Mouse (Mus musculus): Measurements from ENCODE around the gene Nln. TPM values are rescaled to one million over a fixed set of nuclear protein-coding genes. Genes with fewer than 3 reads are reported as not detected.

The Nln gene
- polyA plus RNA-seq, 1 experiment = 3.1 TPM

- 80% methylated on average over 5 of the region's 5 CpGs for WGBS
- no peak for TF ChIP-seq CTCF (IDR thresholded peaks at IDR 0.05; ENCODE audit: extremely low read depth, insufficient read length, insufficient replicate concordance, low read depth, low read length)
- TF ChIP-seq POLR2A (IDR thresholded peaks at IDR 0.05; ENCODE audit: low read depth, low read length) = no peak
- no peak overlapping the region for H3K4me3 ChIP-seq (ENCODE audit: low read depth, low read length)
- peaks cover 6% of the 10 kb centered on the region for H3K4me1 ChIP-seq (ENCODE audit: control insufficient read depth, insufficient read depth, insufficient read length, low read length)
- no peak overlapping the region for H3K27ac ChIP-seq (ENCODE audit: insufficient read depth, low read depth, low read length)
- H3K36me3 ChIP-seq (ENCODE audit: control insufficient read depth, insufficient read depth, low read length) = no peaks in the 10 kb centered on the region
- H3K27me3 ChIP-seq (ENCODE audit: control insufficient read depth, insufficient read depth, low read length) = no peaks in the 10 kb centered on the region
Measured at GRCm38 (mm10) chr13:103980414-103980813, 129.0 kb downstream of the Nln start.

GRCm38 (mm10) chr13:103978286-103978866, 131.0 kb downstream of the Nln start:
- H3K4me3 ChIP-seq (ENCODE audit: low read depth, low read length) = no peak overlapping the region
- peaks cover 12% of the 10 kb centered on the region; the same call in 1 of the 2 replicates for H3K4me1 ChIP-seq (ENCODE audit: control insufficient read depth, insufficient read depth, insufficient read length, low read length)
- H3K27me3 ChIP-seq (ENCODE audit: control insufficient read depth, insufficient read depth, low read length) = no peaks in the 10 kb centered on the region
- peak overlapping the region; percentile 94 for H3K27ac ChIP-seq (ENCODE audit: insufficient read depth, low read depth, low read length)
- WGBS = 36% methylated on average over 5 of the region's 5 CpGs
- no peaks in the 10 kb centered on the region for H3K36me3 ChIP-seq (ENCODE audit: control insufficient read depth, insufficient read depth, low read length)
- TF ChIP-seq CTCF (IDR thresholded peaks at IDR 0.05; ENCODE audit: extremely low read depth, insufficient read length, insufficient replicate concordance, low read depth, low read length) (no peak), POLR2A (IDR thresholded peaks at IDR 0.05; ENCODE audit: low read depth, low read length) (no peak)

GRCm38 (mm10) chr13:103977844-103978243, 131.6 kb downstream of the Nln start:
- H3K27ac ChIP-seq (ENCODE audit: insufficient read depth, low read depth, low read length) = peak overlapping the region; percentile 94

GRCm38 (mm10) chr13:103976181-103976724, 133.2 kb downstream of the Nln start:
- TF ChIP-seq POLR2A (IDR thresholded peaks at IDR 0.05; ENCODE audit: low read depth, low read length) (no peak), CTCF (IDR thresholded peaks at IDR 0.05; ENCODE audit: extremely low read depth, insufficient read length, insufficient replicate concordance, low read depth, low read length) (no peak)
- Histone ChIP-seq H3K4me1 (ENCODE audit: control insufficient read depth, insufficient read depth, insufficient read length, low read length) (peaks cover 13% of the 10 kb centered on the region; the same call in 1 of the 2 replicates), H3K27ac (ENCODE audit: insufficient read depth, low read depth, low read length) (peak overlapping the region; percentile 59), H3K27me3 (ENCODE audit: control insufficient read depth, insufficient read depth, low read length) (no peaks in the 10 kb centered on the region), H3K4me3 (ENCODE audit: low read depth, low read length) (no peak overlapping the region), H3K36me3 (ENCODE audit: control insufficient read depth, insufficient read depth, low read length) (no peaks in the 10 kb centered on the region)
- WGBS = 27% methylated on average over 4 of the region's 4 CpGs

More at GRCm38 (mm10) chr13:103977844-103978243, 131.6 kb downstream of the Nln start:
- Histone ChIP-seq H3K36me3 (ENCODE audit: control insufficient read depth, insufficient read depth, low read length) (no peaks in the 10 kb centered on the region), H3K4me3 (ENCODE audit: low read depth, low read length) (no peak overlapping the region), H3K27me3 (ENCODE audit: control insufficient read depth, insufficient read depth, low read length) (no peaks in the 10 kb centered on the region), H3K4me1 (ENCODE audit: control insufficient read depth, insufficient read depth, insufficient read length, low read length) (peaks cover 13% of the 10 kb centered on the region; the same call in 1 of the 2 replicates)
- TF ChIP-seq CTCF (IDR thresholded peaks at IDR 0.05; ENCODE audit: extremely low read depth, insufficient read length, insufficient replicate concordance, low read depth, low read length) (no peak), POLR2A (IDR thresholded peaks at IDR 0.05; ENCODE audit: low read depth, low read length) (no peak)
- 45% methylated on average over 6 of the region's 6 CpGs for WGBS

GRCm38 (mm10) chr13:103975101-103975500, 134.3 kb downstream of the Nln start:
- H3K27ac ChIP-seq (ENCODE audit: insufficient read depth, low read depth, low read length) = no peak overlapping the region
- WGBS = 86% methylated on average over 10 of the region's 10 CpGs
- H3K27me3 ChIP-seq (ENCODE audit: control insufficient read depth, insufficient read depth, low read length) = no peaks in the 10 kb centered on the region
- H3K4me3 ChIP-seq (ENCODE audit: low read depth, low read length) = no peak overlapping the region
- no peaks in the 10 kb centered on the region for H3K36me3 ChIP-seq (ENCODE audit: control insufficient read depth, insufficient read depth, low read length)
- no peak for TF ChIP-seq POLR2A (IDR thresholded peaks at IDR 0.05; ENCODE audit: low read depth, low read length)
- peaks cover 13% of the 10 kb centered on the region; the same call in 1 of the 2 replicates for H3K4me1 ChIP-seq (ENCODE audit: control insufficient read depth, insufficient read depth, insufficient read length, low read length)

GRCm38 (mm10) chr13:103973977-103974376, 135.4 kb downstream of the Nln start:
- H3K4me3 ChIP-seq (ENCODE audit: low read depth, low read length) = no peak overlapping the region
- peaks cover 13% of the 10 kb centered on the region; the same call in 1 of the 2 replicates for H3K4me1 ChIP-seq (ENCODE audit: control insufficient read depth, insufficient read depth, insufficient read length, low read length)
- no peak overlapping the region for H3K27ac ChIP-seq (ENCODE audit: insufficient read depth, low read depth, low read length)
- TF ChIP-seq CTCF (IDR thresholded peaks at IDR 0.05; ENCODE audit: extremely low read depth, insufficient read length, insufficient replicate concordance, low read depth, low read length) = no peak
- TF ChIP-seq POLR2A (IDR thresholded peaks at IDR 0.05; ENCODE audit: low read depth, low read length) = no peak
- no peaks in the 10 kb centered on the region for H3K27me3 ChIP-seq (ENCODE audit: control insufficient read depth, insufficient read depth, low read length)
- 10% methylated on average over 5 of the region's 5 CpGs for WGBS
- H3K36me3 ChIP-seq (ENCODE audit: control insufficient read depth, insufficient read depth, low read length) = no peaks in the 10 kb centered on the region

Other genes with a start within 250 kb of the Nln start
- 4.3 and 15.7 TPM in 2 replicates for gene Erbin, start 189.1 kb downstream of the Nln start, polyA plus RNA-seq (2012; rRNA removed)
- 0.47 and 0.48 TPM in 2 replicates for gene Sgtb, start 127 bp upstream of the Nln start, polyA plus RNA-seq (2012; rRNA removed)
- 1.7 and 4.6 TPM in 2 replicates for gene Trappc13, start 68.9 kb upstream of the Nln start, polyA plus RNA-seq (2012; rRNA removed)
- gene Trim23, start 69.2 kb upstream of the Nln start, polyA plus RNA-seq (2012; rRNA removed) = 0.32 and 0.39 TPM in 2 replicates
- gene Cenpk, start 119.0 kb upstream of the Nln start, polyA plus RNA-seq (2012; rRNA removed) = 0.11 TPM in 1 of 2 replicates, not detected in the other
- 0.25 and 0.27 TPM in 2 replicates for gene Ppwd1, start 119.2 kb upstream of the Nln start, polyA plus RNA-seq (2012; rRNA removed)
- gene Adamts6, start 178.2 kb upstream of the Nln start, polyA plus RNA-seq (2012; rRNA removed) = 0.22 and 0.68 TPM in 2 replicates